Mouse (Mus musculus) midbrain, postnatal 0 days (tissue): Measurements from ENCODE around the gene Spata48. TPM values are rescaled to one million over a fixed set of nuclear protein-coding genes. Genes with fewer than 3 reads are reported as not detected.

Source experiments
- ATAC-seq: fragments of 200-750 bp; cut with Nextera tagmentation; 2 replicates; pipeline ENCODE4 v1.8.0; 2017; ENCODE audit warnings: moderate number of reproducible peaks, mild to moderate bottlenecking, moderate TSS enrichment, moderate library complexity; ENCODE audit not compliant: low FRiP score
- DNase-seq: peaks from one replicate; pipeline ENCODE4 v3.0.0-alpha.2; 2015; ENCODE audit warnings: low spot score
- H3K27ac ChIP-seq: fragments of 300-500 bp; sonication (generic); 2 replicates; pipeline ENCODE4 v1.5.1; 2014; ENCODE audit warnings: low read depth, mild to moderate bottlenecking, low read length, mixed read lengths
- H3K27me3 ChIP-seq: fragments of 300-500 bp; sonication (generic); 2 replicates; pipeline ENCODE4 v1.6.1; 2014; ENCODE audit warnings: low read length, control low read depth, mixed read lengths; ENCODE audit not compliant: insufficient read depth
- H3K36me3 ChIP-seq: fragments of 300-500 bp; sonication (generic); 2 replicates; pipeline ENCODE4 v1.6.1; 2014; ENCODE audit warnings: low read length, control low read depth, mixed read lengths; ENCODE audit not compliant: insufficient read depth
- H3K4me1 ChIP-seq: fragments of 300-500 bp; sonication (generic); 2 replicates; pipeline ENCODE4 v1.6.1; 2014; ENCODE audit warnings: mild to moderate bottlenecking, control low read depth, antibody characterized with exemption, low read length, mixed read lengths; ENCODE audit not compliant: insufficient read depth
- H3K4me2 ChIP-seq: fragments of 300-500 bp; sonication (generic); 2 replicates; pipeline ENCODE4 v1.6.1; 2014; ENCODE audit warnings: low read depth, mild to moderate bottlenecking, low read length, mixed read lengths; ENCODE audit not compliant: poor library complexity, severe bottlenecking
- H3K4me3 ChIP-seq: fragments of 300-500 bp; sonication (generic); 2 replicates; pipeline ENCODE4 v1.5.1; 2014; ENCODE audit warnings: low read depth, mild to moderate bottlenecking, low read length, moderate library complexity
- H3K9ac ChIP-seq: fragments of 300-500 bp; sonication (generic); replicated peaks from 2 replicates; pipeline ENCODE4 v1.6.1; 2014; ENCODE audit warnings: mild to moderate bottlenecking, low read length, moderate library complexity, mixed read lengths; ENCODE audit not compliant: poor library complexity, severe bottlenecking
- H3K9me3 ChIP-seq: fragments of 300-500 bp; sonication (generic); 2 replicates; pipeline ENCODE4 v1.6.1; 2016; ENCODE audit warnings: low read length, control low read depth
- CTCF ChIP-seq: IDR thresholded peaks from 2 replicates; pipeline ENCODE4 v1.5.1; 2016; ENCODE audit warnings: antibody characterized with exemption, mild to moderate bottlenecking
- WGBS: fragments of 180-500 bp; shearing (Covaris S2); extraction: QIAGEN DNeasy Blood & Tissue Kit; methylation state at CpG from one replicate; pipeline ENCODE4 v1.1.7; 2014; 5-methylcytosine and 5-hydroxymethylcytosine counted together
- polyA plus RNA-seq: library from polyadenylated mRNA; unstranded; fragments of >200 nt; fragmentation: Nextera tagmentation; extraction: Ambion mirVana; gene quantifications from 2 replicates; pipeline ENCODE4 v1.2.1, GENCODE M21; 2015
- total RNA-seq: library from RNA; depleted of rRNA; stranded (reverse); fragments of >200 nt; gene quantifications from 2 replicates; pipeline ENCODE4 v1.2.3, GENCODE M21; 2014

Spata48 gene
- total and polyA plus RNA-seq, 2 experiments from 2014 or later, result 0.51 to 22.6 TPM

- no peaks in the 10 kb centered on the region for H3K27me3 ChIP-seq
- DNase-seq (no peak), ATAC-seq (no peak)
- H3K4me3 ChIP-seq, result no peak overlapping the region
- WGBS, result 85% methylated on average over 7 of the region's 7 CpGs
- TF ChIP-seq CTCF, result no peak
- H3K27ac ChIP-seq, result no peak overlapping the region
- no peaks in the 10 kb centered on the region for H3K4me1 ChIP-seq
- no peak overlapping the region for H3K4me2 ChIP-seq
- no peaks in the 10 kb centered on the region for H3K9me3 ChIP-seq
- H3K9ac ChIP-seq, result no peak overlapping the region
- H3K36me3 ChIP-seq, result no peaks in the 10 kb centered on the region
Measured at GRCm38 (mm10) chr11:11546903-11547511, 85.1 kb downstream of the Spata48 start.

- Histone ChIP-seq H3K36me3 (no peaks in the 10 kb centered on the region), H3K9me3 (no peaks in the 10 kb centered on the region), H3K27me3 (no peaks in the 10 kb centered on the region), H3K4me1 (no peaks in the 10 kb centered on the region), H3K9ac (no peak overlapping the region), H3K27ac (no peak overlapping the region), H3K4me2 (no peak overlapping the region), H3K4me3 (no peak overlapping the region)
- DNase-seq, result no peak
- ATAC-seq, result no peak
- WGBS, result 84% methylated on average over 7 of the region's 7 CpGs
- no peak for TF ChIP-seq CTCF
Measured at GRCm38 (mm10) chr11:11547597-11548240, 85.8 kb downstream of the Spata48 start.

DNA sequence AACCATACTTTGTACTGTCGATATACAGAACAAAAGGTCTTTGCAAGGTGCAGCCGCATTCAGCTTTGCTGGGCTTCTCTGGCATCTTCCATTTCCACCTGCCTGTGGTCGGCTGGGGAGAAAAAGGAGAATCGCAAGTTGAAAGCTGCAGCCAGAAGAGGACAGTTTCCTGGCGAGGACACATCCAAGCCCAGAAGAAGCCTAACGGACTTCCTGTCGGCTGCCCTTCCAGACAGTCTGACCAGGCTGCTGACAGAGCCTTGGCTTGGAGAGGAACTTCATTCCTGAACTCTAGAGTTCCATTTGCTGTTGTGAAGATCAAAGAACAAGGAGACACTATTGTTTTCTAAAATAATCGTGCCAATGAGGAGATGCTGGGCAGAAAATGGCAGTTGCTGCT lies 93.7 kb downstream of the Spata48 start:
- WGBS, result 81% methylated on average over 8 of the region's 8 CpGs
- Histone ChIP-seq H3K9ac (no peak overlapping the region), H3K4me2 (no peak overlapping the region), H3K4me3 (no peak overlapping the region), H3K36me3 (no peaks in the 10 kb centered on the region), H3K27me3 (no peaks in the 10 kb centered on the region), H3K27ac (no peak overlapping the region), H3K9me3 (no peaks in the 10 kb centered on the region), H3K4me1 (no peaks in the 10 kb centered on the region)
- TF ChIP-seq CTCF, result no peak
- DNase-seq (no peak), ATAC-seq (no peak)

- TF ChIP-seq CTCF, result no peak
- Histone ChIP-seq H3K27ac (no peak overlapping the region), H3K9ac (no peak overlapping the region), H3K9me3 (no peaks in the 10 kb centered on the region), H3K36me3 (no peaks in the 10 kb centered on the region), H3K4me3 (no peak overlapping the region), H3K4me1 (no peaks in the 10 kb centered on the region), H3K27me3 (no peaks in the 10 kb centered on the region), H3K4me2 (no peak overlapping the region)
- ATAC-seq (no peak), DNase-seq (no peak)
- 92% methylated on average over 1 of the region's 1 CpGs for WGBS
Measured at GRCm38 (mm10) chr11:11556186-11556585, 94.3 kb downstream of the Spata48 start.

GRCm38 (mm10) chr11:11557173-11557967 lies 95.5 kb downstream of the Spata48 start:
- H3K4me1 ChIP-seq, result no peaks in the 10 kb centered on the region
- DNase-seq, result peak; percentile 6
- H3K27me3 ChIP-seq, result no peaks in the 10 kb centered on the region
- no peak overlapping the region for H3K27ac ChIP-seq
- TF ChIP-seq CTCF, result peak; percentile 62
- H3K9me3 ChIP-seq, result no peaks in the 10 kb centered on the region
- H3K4me2 ChIP-seq, result no peak overlapping the region
- H3K4me3 ChIP-seq, result no peak overlapping the region
- no peak for ATAC-seq
- H3K9ac ChIP-seq, result no peak overlapping the region
- WGBS, result 48% methylated on average over 11 of the region's 11 CpGs
- no peaks in the 10 kb centered on the region for H3K36me3 ChIP-seq

DNA sequence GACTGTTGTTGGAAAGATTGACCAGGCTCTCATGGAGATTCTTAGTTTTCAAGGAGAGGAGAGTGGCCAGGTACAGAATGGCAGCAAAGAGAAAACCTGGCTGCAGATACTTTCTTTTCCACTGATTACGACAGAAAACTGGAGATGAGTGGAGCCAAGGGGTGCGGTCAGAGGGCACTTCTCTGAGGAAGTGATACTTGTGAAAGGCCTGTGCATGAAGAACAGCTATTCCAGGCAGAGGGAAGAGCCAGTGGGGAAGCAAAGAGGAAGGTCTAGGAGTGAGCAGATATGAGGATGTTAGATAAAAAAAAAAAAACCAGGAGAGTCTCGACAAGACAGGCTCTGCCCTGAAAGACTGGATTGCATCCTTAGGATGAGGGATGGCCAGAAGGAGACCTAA lies 96.8 kb downstream of the Spata48 start:
- DNase-seq, result no peak
- WGBS, result 82% methylated on average over 3 of the region's 3 CpGs
- no peak overlapping the region for H3K4me2 ChIP-seq
- H3K9me3 ChIP-seq, result no peaks in the 10 kb centered on the region
- H3K27me3 ChIP-seq, result no peaks in the 10 kb centered on the region
- H3K4me1 ChIP-seq, result no peaks in the 10 kb centered on the region
- H3K9ac ChIP-seq, result no peak overlapping the region
- no peak for ATAC-seq
- no peak overlapping the region for H3K4me3 ChIP-seq
- no peaks in the 10 kb centered on the region for H3K36me3 ChIP-seq
- TF ChIP-seq CTCF, result no peak
- no peak overlapping the region for H3K27ac ChIP-seq
